Mouse (Mus musculus) c-Kit-positive CD71-positive TER-119-positive erythroid progenitor cells, embryonic 14.5 days (primary cell): Measurements from ENCODE around the gene Utrn.

Experiments
- DNase-seq: peaks from one replicate; pipeline ENCODE4 v3.0.0-alpha.2; 2013; ENCODE audit warnings: low spot score

Gene Utrn

GRCm38 (mm10) chr10:12834215-12834614, 35.0 kb downstream of the Utrn start:
- DNase-seq = no peak

DNA sequence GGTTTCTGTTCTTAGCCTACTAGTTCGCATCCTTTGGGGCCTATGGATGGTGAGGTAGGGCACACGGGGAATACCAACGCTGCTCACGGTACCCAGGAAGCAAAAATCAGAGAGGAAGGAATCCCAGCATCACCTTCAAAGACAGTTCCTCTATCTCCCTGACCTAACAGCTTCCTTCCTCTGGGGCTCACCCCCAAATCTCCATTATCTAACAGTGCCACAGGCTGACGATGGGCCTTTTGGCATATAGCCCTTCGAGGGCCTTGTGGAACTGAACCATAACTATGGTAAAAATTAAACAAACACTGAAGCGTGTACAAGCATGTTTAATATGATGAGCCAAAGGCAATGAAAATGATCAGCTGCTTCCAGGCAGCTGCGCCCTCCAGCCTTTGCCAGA, 37.0 kb downstream of the Utrn start:
- DNase-seq = no peak

DNA sequence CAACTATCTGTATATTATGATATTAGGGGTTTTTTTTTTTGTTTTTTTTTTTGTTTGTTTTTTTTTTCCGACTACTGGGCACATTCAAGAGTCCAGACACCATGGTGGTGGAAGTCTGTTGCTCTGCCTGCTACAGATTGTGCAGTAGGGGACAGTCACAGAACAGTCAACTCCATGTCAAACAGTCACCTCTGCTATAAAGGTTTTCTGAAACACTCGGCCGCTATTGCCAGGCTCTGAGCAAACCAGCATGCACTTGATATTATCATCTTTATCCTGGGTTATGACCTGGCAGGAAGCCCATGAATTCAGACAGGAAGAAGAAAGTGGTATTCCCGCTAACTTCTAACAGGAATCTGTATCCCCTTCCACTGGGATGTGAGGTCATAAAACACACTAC, 41.4 kb downstream of the Utrn start:
- no peak for DNase-seq

DNA sequence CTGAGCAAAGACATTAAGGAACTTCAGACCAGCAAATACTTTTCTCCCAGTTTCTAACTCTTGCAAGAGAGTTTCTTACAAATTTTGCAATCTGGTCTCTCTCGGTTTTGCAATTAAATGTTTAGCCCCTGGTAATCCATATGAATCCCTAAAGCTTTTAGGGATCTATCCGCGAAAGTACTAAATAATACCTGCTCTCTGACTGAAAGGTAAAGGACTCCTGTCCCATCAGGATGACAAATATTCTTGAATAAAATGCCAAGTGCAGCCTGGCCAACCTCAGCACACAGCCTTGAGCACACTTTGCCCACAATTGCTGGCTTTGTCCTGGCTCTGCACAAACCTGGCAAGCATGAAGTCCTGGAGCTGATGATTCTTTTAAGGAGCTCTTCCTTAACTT, 41.9 kb downstream of the Utrn start:
- DNase-seq = no peak

- no peak for DNase-seq
Measured at GRCm38 (mm10) chr10:12826760-12827281, 42.3 kb downstream of the Utrn start.

GRCm38 (mm10) chr10:12824386-12824785, 44.8 kb downstream of the Utrn start:
- no peak for DNase-seq

GRCm38 (mm10) chr10:12823437-12824219, 45.5 kb downstream of the Utrn start:
- DNase-seq = no peak

- DNase-seq = no peak
Measured at GRCm38 (mm10) chr10:12820978-12821735, 48.0 kb downstream of the Utrn start.

- DNase-seq = no peak
Measured at GRCm38 (mm10) chr10:12817409-12817808, 51.8 kb downstream of the Utrn start.

DNA sequence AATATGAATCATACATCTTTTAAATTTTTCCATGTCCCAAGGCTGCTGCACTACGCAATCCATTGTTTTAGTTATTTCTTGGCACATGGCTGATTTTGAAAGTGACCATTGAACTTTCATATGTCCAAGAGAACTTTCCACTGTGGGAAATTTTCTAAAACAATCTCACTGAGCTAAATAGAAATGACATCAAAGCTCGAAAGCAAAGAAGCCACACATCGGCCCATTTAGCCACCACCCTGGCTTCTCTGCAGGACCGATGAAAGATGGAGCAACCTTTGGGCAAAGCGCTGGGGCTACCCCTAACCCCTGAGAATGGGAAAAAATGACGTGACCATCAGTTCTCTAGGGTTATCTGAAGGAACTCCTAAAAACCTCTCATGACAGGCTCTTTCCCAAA, 52.6 kb downstream of the Utrn start:
- DNase-seq = no peak

DNA sequence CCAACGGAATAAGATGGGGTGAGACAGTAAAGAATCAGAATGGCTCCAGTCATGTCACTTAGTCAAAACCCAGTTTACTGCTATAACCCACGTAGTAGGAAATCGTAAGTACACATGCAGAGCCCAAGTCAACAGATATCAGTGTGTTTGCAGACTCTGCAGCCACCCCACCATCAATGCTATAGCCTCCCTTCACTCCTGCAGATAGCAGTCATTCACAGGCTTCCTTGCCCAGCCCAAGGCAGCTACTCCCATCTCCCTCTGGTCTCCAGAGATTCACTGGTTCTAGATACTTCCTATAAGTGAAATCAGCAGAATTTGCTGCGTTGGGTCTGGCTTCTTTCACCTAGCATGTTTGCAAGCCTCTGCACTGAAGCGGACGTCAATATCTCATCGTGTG, 54.8 kb downstream of the Utrn start:
- no peak for DNase-seq

DNA sequence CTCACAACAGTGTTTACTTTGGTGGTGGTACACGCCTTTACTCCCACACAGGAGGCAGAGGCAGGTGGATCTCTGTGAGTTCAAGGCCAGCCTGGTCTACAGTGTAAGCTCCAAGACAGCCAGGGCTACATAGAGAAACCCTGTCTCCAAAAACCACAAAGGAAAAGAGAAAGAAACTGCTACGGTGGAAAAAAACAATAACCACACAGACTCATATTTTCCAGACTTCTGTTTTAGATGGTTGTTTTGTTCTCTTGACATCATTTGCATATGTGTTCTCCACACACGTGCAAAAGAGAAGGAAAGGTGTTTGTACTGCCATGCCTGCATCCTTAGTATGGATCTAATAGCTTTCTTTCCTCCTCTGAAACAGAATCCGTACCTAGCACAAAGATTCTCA, 55.3 kb downstream of the Utrn start:
- no peak for DNase-seq

- DNase-seq = peak; percentile 47
Measured at GRCm38 (mm10) chr10:12813211-12813811, 55.9 kb downstream of the Utrn start.

DNA sequence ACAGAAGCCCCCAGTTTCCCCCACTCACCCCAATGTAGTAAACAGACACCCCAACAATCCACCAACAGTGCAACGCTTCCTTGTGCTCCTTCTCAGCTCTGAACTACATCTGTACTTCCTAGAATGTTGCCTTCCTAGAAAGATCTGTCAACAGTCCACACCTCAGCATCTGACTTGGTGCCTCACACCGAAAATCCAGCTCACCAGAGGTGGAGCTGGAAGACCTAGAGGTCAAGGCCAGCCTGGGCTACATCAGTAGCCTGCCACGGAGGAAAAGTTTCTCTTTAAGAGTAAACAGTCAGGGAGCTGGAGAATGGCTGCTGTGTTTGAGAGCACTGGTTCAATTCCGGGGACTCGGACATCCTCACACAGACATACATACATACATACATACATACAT, 56.5 kb downstream of the Utrn start:
- DNase-seq = no peak

- DNase-seq = no peak
Measured at GRCm38 (mm10) chr10:12810816-12811215, 58.3 kb downstream of the Utrn start.

DNA sequence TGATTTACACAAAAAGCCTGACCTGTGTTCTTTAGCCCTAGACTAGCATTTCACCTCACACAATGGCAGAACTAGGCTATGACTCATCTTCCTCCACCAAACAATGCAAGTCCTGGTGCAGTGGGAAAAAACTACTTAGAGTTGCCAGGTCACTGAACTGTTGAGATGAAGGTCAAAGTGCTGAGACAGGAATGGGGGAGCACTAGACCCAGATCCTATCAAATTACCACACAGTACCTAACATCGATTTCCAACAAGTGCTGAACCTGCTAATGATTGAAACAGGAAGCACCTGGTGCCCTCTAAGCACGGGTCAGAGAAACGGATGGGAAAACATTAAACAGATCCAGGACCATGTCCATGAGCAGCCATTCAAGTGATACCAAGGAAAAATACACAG, 59.5 kb downstream of the Utrn start:
- no peak for DNase-seq

DNA sequence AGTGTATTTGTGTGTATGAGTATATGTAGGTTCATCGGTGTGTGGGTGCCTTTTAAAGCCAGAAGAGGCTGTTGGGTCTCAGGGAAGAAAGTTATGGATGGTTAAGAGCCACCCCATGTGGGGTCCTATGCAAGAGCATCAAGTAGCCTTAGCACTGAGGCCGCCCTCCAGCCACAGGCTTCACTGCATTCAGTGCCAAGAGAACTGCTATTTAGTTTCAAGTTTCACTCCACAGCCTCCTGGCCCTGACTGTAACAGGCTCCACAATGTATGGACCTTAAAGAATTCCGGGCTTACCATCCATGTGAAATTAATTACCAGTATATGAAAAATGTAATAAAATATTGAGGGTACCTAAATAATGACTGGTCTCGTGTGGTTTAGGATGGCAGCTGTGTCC, 60.7 kb downstream of the Utrn start:
- no peak for DNase-seq

DNA sequence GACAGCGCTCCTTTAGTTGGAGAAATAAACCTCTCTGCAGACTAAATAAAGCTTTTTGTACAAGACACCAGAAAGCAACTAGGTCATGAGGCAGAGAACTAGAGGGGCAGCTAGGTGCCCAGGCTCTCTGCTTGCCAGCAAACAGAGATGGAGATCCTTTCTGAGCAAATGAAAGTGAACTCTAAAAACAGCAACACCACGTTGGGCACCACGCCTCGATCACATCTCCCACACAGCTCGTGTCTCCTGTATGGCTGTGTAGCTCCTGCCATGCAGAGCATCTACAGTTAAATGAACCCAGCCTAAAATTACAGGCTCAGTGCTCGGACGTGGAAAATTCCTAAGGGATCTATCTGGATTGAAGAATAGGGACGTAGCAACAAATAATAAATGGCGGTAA, 61.5 kb downstream of the Utrn start:
- no peak for DNase-seq

DNA sequence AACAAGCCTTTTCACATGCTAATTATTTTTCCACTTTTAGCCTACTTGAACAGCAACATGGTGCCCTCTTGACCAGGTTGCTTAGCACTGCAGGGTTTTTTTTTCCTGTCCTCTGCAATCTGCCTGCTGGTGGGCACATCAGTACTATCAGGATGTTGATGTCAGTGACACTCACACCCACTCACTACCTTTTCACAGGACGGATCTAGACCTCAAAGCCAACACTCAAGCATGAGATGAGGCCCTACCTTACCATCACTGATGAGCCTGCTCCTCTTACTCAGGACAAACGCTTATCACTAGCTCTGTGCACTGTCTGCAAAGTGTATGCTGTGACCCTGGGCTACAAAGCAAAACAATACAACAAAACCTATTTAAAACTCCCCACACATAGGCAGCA, 63.3 kb downstream of the Utrn start:
- DNase-seq = no peak

DNA sequence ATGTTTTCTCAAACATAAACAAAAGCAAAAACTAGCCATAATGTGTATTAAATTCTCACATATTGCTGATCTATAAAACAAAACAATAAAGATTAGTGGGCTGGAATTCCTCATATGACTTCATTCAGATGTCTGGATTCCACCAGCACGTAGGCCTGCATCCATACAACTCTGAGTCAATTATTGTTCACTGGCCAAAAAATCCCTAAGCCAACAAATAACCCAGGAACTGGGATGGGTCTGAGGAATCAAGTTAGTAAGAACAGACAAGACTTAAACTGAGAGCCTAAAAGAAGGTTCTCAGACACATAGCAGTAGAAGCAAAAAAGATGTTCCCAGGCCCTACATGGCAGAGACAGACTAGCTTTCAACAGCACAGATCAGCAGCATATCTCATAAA, 65.2 kb downstream of the Utrn start:
- DNase-seq = no peak

DNA sequence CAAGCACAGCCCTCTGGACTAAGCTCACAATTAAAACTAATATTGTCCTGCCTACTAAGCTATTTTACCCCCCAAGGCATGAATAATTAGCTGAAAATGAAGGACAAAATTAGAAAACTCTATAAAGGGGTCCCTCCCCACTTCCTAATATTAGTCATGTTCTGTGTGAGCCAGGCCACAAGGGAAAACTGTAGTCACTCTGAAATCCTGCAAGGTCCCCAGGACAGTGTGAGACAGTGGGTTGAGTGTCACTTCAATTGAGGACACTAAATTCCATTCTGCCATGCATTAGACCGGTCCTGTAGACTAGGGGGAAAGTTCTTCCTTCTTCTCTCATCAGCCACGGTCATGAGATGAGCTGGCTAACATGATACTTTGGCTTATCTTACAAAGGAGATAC, 69.7 kb downstream of the Utrn start:
- DNase-seq = no peak

DNA sequence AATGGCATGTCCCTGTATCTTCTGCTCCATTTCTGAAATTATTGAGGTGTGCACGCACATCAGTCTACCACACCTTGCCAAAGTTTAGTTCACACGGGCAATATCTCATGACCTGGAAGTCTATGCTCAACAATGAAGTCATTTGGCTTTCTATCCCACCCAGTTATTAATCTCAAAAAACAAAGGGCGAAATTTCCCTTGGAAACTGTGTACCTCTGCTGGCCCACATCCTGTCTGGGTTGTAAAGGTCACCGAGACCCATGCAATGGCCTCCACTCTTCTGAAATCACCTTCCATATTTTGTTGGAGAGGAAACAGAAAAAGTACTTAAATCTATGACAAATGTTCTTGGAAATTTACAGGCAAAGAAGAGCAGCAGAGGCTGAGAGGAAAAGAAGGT, 70.9 kb downstream of the Utrn start:
- DNase-seq = no peak

- DNase-seq = no peak
Measured at GRCm38 (mm10) chr10:12796510-12796840, 72.7 kb downstream of the Utrn start.
